Mouse (Mus musculus): ENCODE data around the gene Esp22.
"Not testable (repeated sequence)": the region's sequence is repeated elsewhere in the genome, so short reads cannot be mapped to it uniquely, and the experiment has no call there.

The Esp22 gene

GRCm38 (mm10) chr17:39095034-39095433, at the start of gene Esp22:
TSS of gene Esp22 (plus strand) at chr17:39095334.
- DNase-seq: no peak

GRCm38 (mm10) chr17:39063641-39064040, 31.5 kb upstream of the Esp22 start:
- DNase-seq: no peak

GRCm38 (mm10) chr17:39076937-39077336, 18.2 kb upstream of the Esp22 start, which contains the start of gene Esp23:
TSS of gene Esp23 (minus strand) at chr17:39077037.
- no peak for DNase-seq

- not testable (repeated sequence) for DNase-seq
These were observed 12.0 kb downstream of the Esp22 start for GRCm38 (mm10) chr17:39107126-39107525.

- not testable (repeated sequence) for DNase-seq
These were observed 34.0 kb downstream of the Esp22 start for GRCm38 (mm10) chr17:39129156-39129555.

All from cerebellum, adult 18-20 months (tissue).